Mouse (Mus musculus) brain, embryonic 14.5 days (tissue): ENCODE data around the gene Trim50. TPM values are rescaled to one million over a fixed set of nuclear protein-coding genes. Genes with fewer than 3 reads are reported as not detected.

ENCODE experiments used
- DNase-seq: peaks from one replicate; pipeline ENCODE4 v3.0.0-alpha.2; 2011; ENCODE audit warnings: low read depth
- CTCF ChIP-seq: fragments of 200-500 bp; IDR thresholded peaks from 2 replicates; pipeline ENCODE4 v1.5.1; 2012; ENCODE audit warnings: inconsistent platforms, mild to moderate bottlenecking, moderate library complexity, borderline replicate concordance; ENCODE audit not compliant: insufficient read depth, insufficient read length; ENCODE audit errors: extremely low read depth
- POLR2A ChIP-seq: fragments of 200-500 bp; IDR thresholded peaks from 2 replicates; pipeline ENCODE4 v1.6.1; 2012; ENCODE audit warnings: mild to moderate bottlenecking, inconsistent platforms, borderline replicate concordance; ENCODE audit not compliant: poor library complexity, insufficient read depth, insufficient read length, severe bottlenecking; ENCODE audit errors: extremely low read depth
- polyA plus RNA-seq: library from polyadenylated mRNA; depleted of rRNA; stranded (reverse); fragments of >200 nt; gene quantifications from 2 replicates; pipeline ENCODE4 v1.2.3, GENCODE M21; 2012; rRNA removed

Gene Trim50
- polyA plus RNA-seq, 1 experiment = not detected

- TF ChIP-seq CTCF = no peak
- TF ChIP-seq POLR2A = no peak
- no peak for DNase-seq
Observed at GRCm38 (mm10) chr5:135410266-135410665, 57.2 kb downstream of the Trim50 start.

Other genes starting within 250 kb of the Trim50 start
- gene Tbl2, start 203.6 kb upstream of the Trim50 start, polyA plus RNA-seq = 11.5 and 14.1 TPM in 2 replicates
- gene Bcl7b, start 185.0 kb upstream of the Trim50 start, polyA plus RNA-seq = 22.6 and 22.9 TPM in 2 replicates
- gene Baz1b, start 166.0 kb upstream of the Trim50 start, polyA plus RNA-seq = 56.5 and 70.7 TPM in 2 replicates
- gene Fzd9, start 102.1 kb upstream of the Trim50 start, polyA plus RNA-seq = 17.6 and 20.9 TPM in 2 replicates
- 0.06 and 0.40 TPM in 2 replicates for gene Fkbp6, start 3.3 kb upstream of the Trim50 start, polyA plus RNA-seq
- gene Nsun5, start 16.7 kb downstream of the Trim50 start, polyA plus RNA-seq = 44.4 and 62.2 TPM in 2 replicates
- 21.7 and 45.5 TPM in 2 replicates for gene Pom121, start 41.3 kb downstream of the Trim50 start, polyA plus RNA-seq
- 44.0 and 58.5 TPM in 2 replicates for gene Hip1, start 191.8 kb downstream of the Trim50 start, polyA plus RNA-seq
- not detected in 2 replicates for gene Ccl26, start 210.3 kb downstream of the Trim50 start, polyA plus RNA-seq
- gene Ccl24, start 219.8 kb downstream of the Trim50 start, polyA plus RNA-seq = 0.97 and 1.3 TPM in 2 replicates